Mouse (Mus musculus) myocyte (in vitro differentiated cells): Measurements from ENCODE around the gene Synpo2l. TPM values are rescaled to one million over a fixed set of nuclear protein-coding genes. Genes with fewer than 3 reads are reported as not detected.

ENCODE experiments used
- H3K27me3 ChIP-seq: one replicate; pipeline ENCODE4 v1.6.1; 2011; ENCODE audit not compliant: control insufficient read depth, insufficient read depth, insufficient read length
- H3K36me3 ChIP-seq: one replicate; pipeline ENCODE4 v1.6.1; 2011; ENCODE audit not compliant: control insufficient read depth, insufficient read depth
- H3K4me2 ChIP-seq: one replicate; pipeline ENCODE4 v1.6.1; 2011; ENCODE audit warnings: low read depth, control low read depth
- H3K4me3 ChIP-seq: one replicate; pipeline ENCODE4 v1.5.1; 2011; ENCODE audit warnings: mild to moderate bottlenecking, control low read depth, moderate library complexity
- H3K79me2 ChIP-seq: one replicate; pipeline ENCODE4 v1.6.1; 2011; ENCODE audit not compliant: control insufficient read depth, insufficient read depth
- H3ac ChIP-seq: one replicate; pipeline ENCODE4 v1.6.1; 2011; ENCODE audit not compliant: control insufficient read depth, insufficient read length
- CEBPB ChIP-seq: IDR thresholded peaks from 2 replicates; pipeline ENCODE4 v1.6.1; 2011; ENCODE audit warnings: mild to moderate bottlenecking, moderate library complexity; ENCODE audit not compliant: poor library complexity, insufficient read depth, severe bottlenecking
- E2F4 ChIP-seq: IDR thresholded peaks from one replicate; pipeline ENCODE4 v1.6.1; 2011; ENCODE audit warnings: mild to moderate bottlenecking, control low read depth, moderate library complexity; ENCODE audit not compliant: insufficient read depth
- MAX ChIP-seq: IDR thresholded peaks from one replicate; pipeline ENCODE4 v1.6.1; 2011; ENCODE audit warnings: low read depth, mild to moderate bottlenecking, control low read depth
- MYOD1 ChIP-seq, 3 experiments: IDR thresholded peaks; one replicate each; pipeline ENCODE4 v1.6.1; 2011; ENCODE audit warnings: control low read depth in 2 of 3, low read depth in 2 of 3, mild to moderate bottlenecking in 2 of 3, moderate library complexity in 1 of 3; ENCODE audit not compliant: insufficient read length in 2 of 3, control insufficient read depth in 1 of 3
- MYOG ChIP-seq, 3 experiments: IDR thresholded peaks; one replicate each; pipeline ENCODE4 v1.6.1; 2011; ENCODE audit warnings: control low read depth in 2 of 3, low read depth in 2 of 3, mild to moderate bottlenecking in 2 of 3; ENCODE audit not compliant: insufficient read length in 2 of 3, control insufficient read depth in 1 of 3, insufficient read depth in 1 of 3
- POLR2A ChIP-seq: IDR thresholded peaks from one replicate; pipeline ENCODE4 v1.6.1; 2011; ENCODE audit warnings: low read depth, mild to moderate bottlenecking, control low read depth, moderate library complexity; ENCODE audit not compliant: insufficient read length
- POLR2AphosphoS2 ChIP-seq: IDR thresholded peaks from one replicate; pipeline ENCODE4 v1.6.1; 2011; ENCODE audit warnings: low read depth, control low read depth; ENCODE audit not compliant: insufficient read length
- REST ChIP-seq: IDR thresholded peaks from one replicate; pipeline ENCODE4 v1.6.1; 2011; ENCODE audit warnings: mild to moderate bottlenecking, control low read depth, moderate library complexity; ENCODE audit not compliant: insufficient read depth, insufficient read length
- SRF ChIP-seq: IDR thresholded peaks from one replicate; pipeline ENCODE4 v1.6.1; 2011; ENCODE audit warnings: low read depth; ENCODE audit not compliant: control insufficient read depth, insufficient read length
- TCF12 ChIP-seq: IDR thresholded peaks from one replicate; pipeline ENCODE4 v1.6.1; 2011; ENCODE audit warnings: mild to moderate bottlenecking, control low read depth; ENCODE audit not compliant: poor library complexity, insufficient read depth, severe bottlenecking
- TCF3 ChIP-seq: IDR thresholded peaks from one replicate; pipeline ENCODE4 v1.6.1; 2011; ENCODE audit warnings: low read depth, control low read depth; ENCODE audit not compliant: insufficient read length
- USF1 ChIP-seq: IDR thresholded peaks from one replicate; pipeline ENCODE4 v1.6.1; 2011; ENCODE audit warnings: low read depth, mild to moderate bottlenecking, control low read depth, moderate library complexity
- polyA plus RNA-seq: library from polyadenylated mRNA; unstranded; fragments of >200 nt; fragmentation: generic; extraction: Trizol; gene quantifications from one replicate; pipeline ENCODE4 v1.2.1, GENCODE M21; 2012; ENCODE audit warnings: missing spikeins

The Synpo2l gene
- polyA plus RNA-seq, 1 experiment: 165 TPM

GRCm38 (mm10) chr14:20694185-20694883, 26.2 kb upstream of the Synpo2l start:
- peak overlapping the region; percentile 40 for H3K4me3 ChIP-seq
- H3K27me3 ChIP-seq: no peaks in the 10 kb centered on the region
- peaks cover 45% of the 10 kb centered on the region for H3K36me3 ChIP-seq
- H3K79me2 ChIP-seq: peaks cover 40% of the 10 kb centered on the region
- peak overlapping the region; percentile 99 for H3ac ChIP-seq
- no peak for TF ChIP-seq POLR2AphosphoS2
- TF ChIP-seq MAX: no peak
- TF ChIP-seq CEBPB: no peak
- TF ChIP-seq MYOG (IDR thresholded peaks at IDR 0.05; ENCODE audit: control insufficient read depth in 1 of 3, insufficient read depth in 1 of 3, insufficient read length in 2 of 3, low read depth in 2 of 3): no peak
- no peak for TF ChIP-seq E2F4
- no peak for TF ChIP-seq REST
- no peak for TF ChIP-seq TCF12
- TF ChIP-seq TCF3: no peak
- no peak for TF ChIP-seq POLR2A
- TF ChIP-seq SRF: no peak
- no peak for TF ChIP-seq USF1
- no peak for TF ChIP-seq MYOD1 (IDR thresholded peaks at IDR 0.05; ENCODE audit: control insufficient read depth in 1 of 3, insufficient read length in 2 of 3, low read depth in 2 of 3)
- H3K4me2 ChIP-seq: peak overlapping the region; percentile 64

- Histone ChIP-seq H3ac (no peak overlapping the region), H3K27me3 (no peaks in the 10 kb centered on the region), H3K36me3 (peaks cover 52% of the 10 kb centered on the region), H3K4me3 (no peak overlapping the region), H3K4me2 (no peak overlapping the region), H3K79me2 (peaks cover 33% of the 10 kb centered on the region)
- TF ChIP-seq POLR2AphosphoS2 (peak; percentile 25), TCF3 (no peak)
Measured at GRCm38 (mm10) chr14:20693589-20694101, 25.5 kb upstream of the Synpo2l start.

DNA sequence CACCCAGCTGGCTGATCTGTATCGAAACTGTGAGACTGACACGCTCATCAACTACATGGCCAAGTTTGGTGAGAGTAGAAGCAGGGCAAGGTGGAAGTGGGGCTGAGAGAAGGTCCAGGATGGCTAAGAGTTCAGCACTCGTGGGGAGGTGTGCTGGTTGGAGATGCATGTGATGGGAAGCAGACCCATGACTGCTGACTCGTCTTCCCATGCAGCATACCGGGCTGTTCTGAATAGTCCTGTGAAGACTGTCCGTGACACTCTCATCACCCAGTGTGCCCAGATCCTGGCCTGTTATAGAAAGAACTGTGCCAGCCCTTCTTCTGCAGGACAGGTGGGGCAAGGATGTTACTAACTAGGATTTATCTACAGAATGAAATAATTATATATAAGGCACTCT, 23.6 kb upstream of the Synpo2l start:
- H3ac ChIP-seq: no peak overlapping the region
- H3K27me3 ChIP-seq: no peaks in the 10 kb centered on the region
- no peak overlapping the region for H3K4me3 ChIP-seq
- no peak overlapping the region for H3K4me2 ChIP-seq
- H3K36me3 ChIP-seq: peaks cover 71% of the 10 kb centered on the region
- TF ChIP-seq REST: no peak
- TF ChIP-seq POLR2AphosphoS2: peak; percentile 62
- no peak for TF ChIP-seq USF1
- TF ChIP-seq CEBPB: no peak
- no peak for TF ChIP-seq MAX
- TF ChIP-seq TCF12: no peak
- no peak for TF ChIP-seq SRF
- TF ChIP-seq E2F4: no peak
- TF ChIP-seq MYOD1 (IDR thresholded peaks at IDR 0.05; ENCODE audit: control insufficient read depth in 1 of 3, insufficient read length in 2 of 3, low read depth in 2 of 3): no peak
- TF ChIP-seq POLR2A: peak; percentile 26
- peaks cover 14% of the 10 kb centered on the region for H3K79me2 ChIP-seq

DNA sequence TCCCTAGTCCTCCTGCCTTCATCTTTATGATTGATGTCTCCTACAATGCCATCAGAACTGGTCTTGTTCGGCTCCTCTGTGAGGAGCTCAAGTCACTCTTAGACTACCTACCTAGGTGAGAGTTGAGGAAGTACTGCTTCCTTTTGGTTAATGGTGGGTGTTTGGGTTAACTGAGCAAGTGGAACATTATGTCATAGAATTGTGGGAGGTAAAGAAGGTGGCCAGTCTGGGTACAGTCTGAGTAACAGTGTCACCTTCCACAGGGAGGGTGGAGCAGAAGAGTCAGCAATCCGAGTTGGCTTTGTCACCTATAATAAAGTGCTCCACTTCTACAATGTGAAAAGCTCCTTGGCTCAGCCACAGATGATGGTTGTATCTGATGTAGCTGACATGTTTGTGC, 20.9 kb upstream of the Synpo2l start:
- H3K79me2 ChIP-seq: peaks cover 4% of the 10 kb centered on the region
- H3ac ChIP-seq: no peak overlapping the region
- no peak for TF ChIP-seq POLR2AphosphoS2
- TF ChIP-seq USF1: no peak
- no peak for TF ChIP-seq SRF
- no peak for TF ChIP-seq TCF3
- no peak for TF ChIP-seq REST
- no peak for TF ChIP-seq CEBPB
- TF ChIP-seq POLR2A: no peak
- TF ChIP-seq TCF12: no peak
- TF ChIP-seq MYOD1 (IDR thresholded peaks at IDR 0.05; ENCODE audit: control insufficient read depth in 1 of 3, insufficient read length in 2 of 3, low read depth in 2 of 3): no peak
- no peaks in the 10 kb centered on the region for H3K27me3 ChIP-seq
- H3K4me2 ChIP-seq: no peak overlapping the region
- peaks cover 91% of the 10 kb centered on the region for H3K36me3 ChIP-seq
- no peak overlapping the region for H3K4me3 ChIP-seq

DNA sequence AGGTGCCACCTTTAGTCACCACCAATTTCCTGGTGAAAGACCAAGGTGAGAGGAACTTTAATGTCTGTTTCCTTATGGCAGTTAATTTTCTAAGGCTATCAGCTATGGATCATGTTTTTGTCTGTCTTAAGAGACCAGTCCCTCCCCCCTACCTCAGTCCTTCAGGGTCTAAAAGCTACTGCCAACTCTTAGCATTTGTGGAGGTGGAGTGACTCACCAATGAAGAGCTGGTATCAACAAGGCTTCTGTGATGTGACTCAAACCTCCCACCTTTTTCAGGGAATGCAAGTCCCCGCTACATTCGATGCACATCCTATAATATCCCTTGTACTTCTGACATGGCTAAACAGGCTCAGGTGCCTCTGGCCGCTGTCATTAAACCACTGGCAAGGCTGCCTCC, 18.4 kb upstream of the Synpo2l start:
- H3ac ChIP-seq: no peak overlapping the region
- peaks cover 6% of the 10 kb centered on the region for H3K79me2 ChIP-seq
- H3K36me3 ChIP-seq: peaks cover 85% of the 10 kb centered on the region
- no peak overlapping the region for H3K4me3 ChIP-seq
- H3K4me2 ChIP-seq: no peak overlapping the region
- TF ChIP-seq USF1: no peak
- TF ChIP-seq MYOD1 (IDR thresholded peaks at IDR 0.05; ENCODE audit: control insufficient read depth in 1 of 3, insufficient read length in 2 of 3, low read depth in 2 of 3): no peak
- no peak for TF ChIP-seq TCF12
- no peak for TF ChIP-seq REST
- TF ChIP-seq MAX: no peak
- no peak for TF ChIP-seq TCF3
- no peak for TF ChIP-seq E2F4
- no peaks in the 10 kb centered on the region for H3K27me3 ChIP-seq
